Mouse (Mus musculus) layer of hippocampus, adult 2 months (tissue): ENCODE data around the gene Hsd17b3. TPM values are rescaled to one million over a fixed set of nuclear protein-coding genes. Genes with fewer than 3 reads are reported as not detected.
A peak's percentile ranks its signal among the peaks of the same experiment; 100 is the strongest.

Experiments used
- DNase-seq, 2 experiments: peaks; one replicate each; pipeline ENCODE4 v3.0.0; 2022; ENCODE audit warnings: low spot score in 2 of 2
- H3K27ac ChIP-seq: fragments of 200-600 bp; 2 replicates; pipeline ENCODE4 v1.8.1; 2022
- H3K4me3 ChIP-seq: fragments of 200-600 bp; 2 replicates; pipeline ENCODE4 v1.8.1; 2022; ENCODE audit warnings: mild to moderate bottlenecking
- CTCF ChIP-seq: fragments of 200-600 bp; conservative IDR thresholded peaks from 2 replicates; pipeline ENCODE4 v1.8.1; 2022; ENCODE audit warnings: antibody characterized with exemption, mild to moderate bottlenecking, moderate library complexity
- total RNA-seq, 2 experiments: library from RNA; stranded (reverse); gene quantifications; 2 replicates each; pipeline ENCODE4 v1.2.3; 2021

Gene Hsd17b3
- total RNA-seq, 2 experiments from 2014 or later = not detected

DNA sequence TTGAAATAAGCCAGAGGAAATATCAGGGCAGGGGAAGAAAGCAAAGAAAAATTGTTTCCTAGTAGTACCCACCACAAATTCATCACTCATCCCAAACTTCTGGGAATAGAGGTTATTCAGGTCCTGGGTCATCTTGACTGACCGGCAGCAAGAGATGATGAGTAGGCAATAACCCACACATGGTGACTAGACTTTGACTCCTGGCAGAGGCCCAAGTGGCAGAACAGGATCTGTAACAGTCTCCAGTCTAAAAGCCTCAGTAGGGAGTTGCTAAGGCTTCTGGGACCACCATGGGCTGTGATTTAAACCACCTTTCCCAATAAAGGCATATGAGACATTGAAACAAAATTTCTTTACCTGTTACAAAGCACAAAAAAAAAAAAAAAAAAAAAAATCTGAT, 58.2 kb downstream of the Hsd17b3 start:
- no peak overlapping the region for H3K27ac ChIP-seq
- H3K4me3 ChIP-seq = no peak overlapping the region
- TF ChIP-seq CTCF = no peak
- DNase-seq = no peak

DNA sequence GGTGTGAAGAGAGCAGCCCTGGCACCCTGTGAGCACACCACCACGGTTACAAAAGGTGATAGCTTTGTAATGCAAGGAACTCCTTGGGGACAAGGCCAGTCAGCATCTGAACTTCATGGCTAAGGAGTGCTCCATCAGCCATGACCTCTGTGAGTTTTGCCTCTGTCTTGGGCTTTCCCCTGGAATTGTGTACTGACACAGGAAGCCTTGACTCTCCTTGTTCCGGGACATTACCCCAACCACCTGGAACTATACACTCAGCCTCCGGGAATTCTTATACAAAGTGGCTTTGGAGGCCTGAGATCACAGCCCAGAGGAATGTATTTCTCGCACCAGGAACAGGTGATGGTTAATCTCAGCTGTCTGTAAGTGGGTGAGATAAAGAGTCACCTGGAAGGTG, 64.2 kb downstream of the Hsd17b3 start:
- Histone ChIP-seq H3K27ac (no peak overlapping the region), H3K4me3 (no peak overlapping the region)
- DNase-seq = no peak
- no peak for TF ChIP-seq CTCF

DNA sequence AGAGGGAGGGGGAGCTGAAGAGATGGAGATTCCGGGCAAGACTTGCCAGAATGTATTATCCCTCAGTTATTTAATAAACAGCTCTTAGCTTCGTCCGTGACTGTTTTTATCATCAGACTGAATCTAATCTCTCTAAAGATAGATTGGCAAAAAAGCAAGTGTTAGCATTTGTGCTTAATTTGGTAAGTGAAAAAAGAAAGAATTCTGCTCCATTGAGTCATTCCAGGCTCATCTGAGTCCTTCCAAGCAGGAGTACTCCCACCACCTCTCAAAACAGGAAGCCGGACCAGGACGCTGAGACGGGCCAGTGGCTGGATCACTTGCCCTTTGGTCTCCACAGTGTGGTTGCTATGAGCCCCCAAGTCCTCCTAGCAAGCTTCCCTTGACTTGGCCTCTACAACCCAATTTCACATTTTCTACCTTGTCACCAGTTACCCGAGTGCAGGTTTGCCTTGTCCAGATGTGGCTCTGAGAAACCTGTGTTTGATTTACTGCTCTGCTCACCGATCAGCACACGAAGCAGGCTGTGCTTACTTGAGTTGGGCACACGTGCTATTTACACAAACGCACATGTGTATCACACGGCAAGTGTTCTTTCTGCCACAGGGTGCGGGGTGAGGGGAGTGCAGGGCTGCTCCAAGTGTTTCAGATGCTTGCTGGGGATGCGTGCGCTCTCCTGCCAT, 66.1 kb downstream of the Hsd17b3 start:
- no peak overlapping the region for H3K27ac ChIP-seq
- DNase-seq = no peak
- TF ChIP-seq CTCF = no peak
- H3K4me3 ChIP-seq = no peak overlapping the region

DNA sequence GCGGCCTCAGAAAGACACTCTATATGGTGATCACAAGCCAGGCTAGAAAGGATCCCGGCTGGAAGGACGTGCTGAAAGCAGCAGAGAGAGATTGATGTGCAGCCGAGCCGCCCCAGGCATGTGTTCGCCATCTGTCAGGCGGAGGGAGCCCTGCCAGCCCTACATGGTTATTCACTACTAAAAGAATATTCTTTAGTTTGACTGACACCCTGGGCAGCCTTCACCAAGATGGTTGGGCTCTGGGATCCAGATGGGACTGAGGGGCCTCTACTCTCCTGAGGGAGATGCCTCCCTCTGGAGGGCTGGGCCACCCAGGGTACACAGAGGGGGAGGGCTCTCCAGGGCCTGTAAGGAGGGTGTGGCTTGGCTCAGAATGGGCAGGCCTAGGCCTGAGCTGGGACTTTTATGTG, 68.1 kb downstream of the Hsd17b3 start:
- Histone ChIP-seq H3K4me3 (no peak overlapping the region), H3K27ac (no peak overlapping the region)
- TF ChIP-seq CTCF = no peak
- peak; percentile 82 to 85 for DNase-seq

DNA sequence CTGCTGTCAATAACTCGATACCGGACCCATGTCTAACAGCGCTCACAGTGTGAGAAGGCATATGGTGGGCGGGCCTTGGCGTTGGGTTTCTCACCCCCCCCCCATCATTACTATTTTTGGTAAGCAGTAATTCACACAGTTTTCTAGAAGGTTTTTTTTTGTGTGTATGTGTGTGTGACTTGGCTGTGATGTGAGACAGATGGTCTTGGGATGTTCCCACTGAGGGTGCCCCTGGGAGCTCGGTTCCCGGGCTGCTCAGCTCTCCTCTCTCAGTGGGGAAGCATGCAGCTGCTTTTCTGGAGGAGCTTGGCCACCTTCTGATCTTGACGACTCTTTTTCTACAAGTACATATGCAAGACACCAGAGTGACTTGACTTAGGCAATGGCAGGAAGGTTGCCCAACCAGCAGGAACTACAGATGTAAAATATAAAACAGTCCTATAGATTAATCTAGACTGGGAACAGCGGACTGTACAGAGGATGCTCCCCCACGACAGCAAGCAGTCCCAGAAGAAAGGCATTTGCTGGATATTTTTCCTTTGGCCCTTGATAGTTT, 70.4 kb downstream of the Hsd17b3 start:
- TF ChIP-seq CTCF = no peak
- no peak overlapping the region for H3K27ac ChIP-seq
- H3K4me3 ChIP-seq = no peak overlapping the region
- no peak for DNase-seq

DNA sequence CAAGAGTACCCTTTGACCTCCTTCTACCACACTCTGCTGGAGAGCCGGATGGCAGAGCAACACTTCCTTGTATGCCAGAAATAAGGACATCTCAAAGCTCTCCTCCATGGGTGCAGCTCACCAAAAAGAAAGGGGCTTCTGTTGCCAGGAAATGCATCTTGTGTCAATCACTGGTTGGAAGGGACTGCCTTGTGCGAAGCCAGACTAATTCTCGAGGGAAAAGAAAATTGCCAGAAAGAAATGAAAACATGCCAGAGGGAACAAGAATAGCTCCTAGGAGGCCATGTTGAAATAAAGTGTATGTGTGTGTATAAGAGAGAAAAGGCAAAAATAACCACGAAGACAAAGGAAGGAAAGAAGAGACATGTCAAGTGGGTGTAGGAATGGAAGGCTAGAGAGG, 73.0 kb downstream of the Hsd17b3 start:
- Histone ChIP-seq H3K4me3 (no peak overlapping the region), H3K27ac (no peak overlapping the region)
- DNase-seq = no peak
- TF ChIP-seq CTCF = no peak

DNA sequence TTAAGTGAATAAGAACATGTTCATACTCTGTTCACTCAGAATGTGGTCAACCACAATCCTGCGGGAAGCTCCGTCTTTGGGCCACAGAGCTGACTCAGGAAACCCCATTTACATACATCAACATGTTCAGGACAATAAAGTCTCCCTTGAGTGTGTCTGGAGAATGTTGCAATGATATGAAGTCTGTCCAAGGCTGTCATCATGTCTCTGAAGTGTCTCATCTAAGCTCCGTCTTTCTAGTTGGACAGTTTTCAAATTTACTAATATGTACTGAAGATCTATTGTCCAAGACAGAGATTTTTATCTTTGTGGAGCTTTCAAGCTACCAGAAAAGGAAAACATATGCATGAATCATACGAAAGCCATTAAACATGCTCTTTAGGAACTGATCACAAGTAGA, 77.9 kb downstream of the Hsd17b3 start:
- Histone ChIP-seq H3K27ac (no peak overlapping the region), H3K4me3 (no peak overlapping the region)
- no peak for TF ChIP-seq CTCF
- DNase-seq = no peak

Other genes with a start within 250 kb of the Hsd17b3 start
- 1 to 10 TPM in 1 of 2 experiments, under 1 TPM in 1; 0.69 to 1.1 TPM for gene Slc35d2, start 40.1 kb upstream of the Hsd17b3 start, total RNA-seq
- 10 to 100 TPM; 15.9 to 18.7 TPM for gene Zfp367, start 64.0 kb upstream of the Hsd17b3 start, total RNA-seq
- gene Habp4, start 72.6 kb upstream of the Hsd17b3 start, total RNA-seq = 100 to 1,000 TPM; 147 to 149 TPM
- 10 to 100 TPM in 1 of 2 experiments, 1 to 10 TPM in 1; 9.8 to 14.2 TPM for gene Cdc14b, start 186.1 kb upstream of the Hsd17b3 start, total RNA-seq
- 10 to 100 TPM; 15.2 to 16.4 TPM for gene Aaed1, start 223.5 kb upstream of the Hsd17b3 start, total RNA-seq